Mouse (Mus musculus) right cerebral cortex, adult 2 months (tissue): ENCODE measurements around the gene Kif6.

Experiments
- DNase-seq, 2 experiments: peaks; one replicate each; pipeline ENCODE4 v3.0.0; 2021 to 2022; ENCODE audit warnings: low spot score in 2 of 2

The Kif6 gene

DNA sequence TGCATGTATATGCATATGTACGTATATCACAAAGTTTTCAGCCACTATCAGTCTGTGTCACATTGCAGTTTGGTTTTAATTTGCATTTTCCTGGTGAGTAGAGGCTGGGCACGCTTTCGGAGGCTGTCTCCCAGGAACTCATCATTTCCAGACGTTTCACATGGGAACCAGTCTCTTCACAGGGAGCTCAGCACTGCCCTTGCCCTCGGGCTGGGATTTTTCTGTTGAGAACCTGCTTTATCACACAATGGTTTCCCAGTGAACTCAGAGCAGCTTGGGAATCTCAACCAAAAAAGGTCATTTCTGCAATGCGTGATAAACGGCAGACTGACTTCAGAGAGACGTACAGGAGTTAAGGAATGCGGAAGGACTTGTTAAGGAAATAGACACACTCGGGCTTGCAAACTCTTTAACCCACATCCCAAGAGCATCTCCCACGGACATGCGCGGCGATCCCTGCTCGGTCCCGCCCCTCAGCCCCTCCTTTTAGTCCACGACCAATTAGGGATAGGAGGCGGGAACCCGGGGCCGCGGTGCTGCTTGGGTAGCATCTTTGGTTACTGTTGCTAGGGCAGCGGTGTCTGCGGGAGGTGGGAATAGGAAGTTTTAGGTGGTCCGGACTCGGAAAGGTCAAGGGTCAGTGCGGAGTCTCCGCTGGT lies at the start of gene Kif6:
TSS of gene Kif6 (plus strand) at position 560 of the 659 bp plus-strand sequence.
- DNase-seq = peak; percentile 86 to 87

DNA sequence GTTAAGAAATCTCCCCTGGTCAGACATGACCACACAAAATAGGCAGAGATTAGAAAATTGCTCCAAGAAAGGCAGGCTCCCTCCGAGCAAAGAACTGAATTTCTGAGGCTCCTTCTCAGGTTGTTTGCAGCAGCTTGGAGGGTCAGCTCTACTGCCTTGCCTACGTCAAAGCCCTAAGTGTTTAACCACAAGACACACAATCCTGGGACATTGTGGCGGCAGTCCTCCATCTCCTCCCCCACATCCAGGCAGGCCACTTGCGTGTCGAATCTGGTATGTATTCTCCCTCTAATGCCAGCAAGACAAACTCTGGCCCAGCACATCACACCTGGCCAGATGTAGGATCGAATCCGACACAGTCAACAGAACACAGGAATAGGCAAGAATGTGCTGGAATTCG lies 46.2 kb upstream of the Kif6 start:
- DNase-seq = no peak

GRCm38 (mm10) chr17:49577321-49577720 lies 37.6 kb upstream of the Kif6 start:
- DNase-seq = no peak

GRCm38 (mm10) chr17:49582471-49582870 lies 32.5 kb upstream of the Kif6 start:
- no peak for DNase-seq

GRCm38 (mm10) chr17:49590051-49590450 lies 24.9 kb upstream of the Kif6 start:
- DNase-seq = no peak

- no peak for DNase-seq
Observed at GRCm38 (mm10) chr17:49605397-49605796, 9.5 kb upstream of the Kif6 start.

DNA sequence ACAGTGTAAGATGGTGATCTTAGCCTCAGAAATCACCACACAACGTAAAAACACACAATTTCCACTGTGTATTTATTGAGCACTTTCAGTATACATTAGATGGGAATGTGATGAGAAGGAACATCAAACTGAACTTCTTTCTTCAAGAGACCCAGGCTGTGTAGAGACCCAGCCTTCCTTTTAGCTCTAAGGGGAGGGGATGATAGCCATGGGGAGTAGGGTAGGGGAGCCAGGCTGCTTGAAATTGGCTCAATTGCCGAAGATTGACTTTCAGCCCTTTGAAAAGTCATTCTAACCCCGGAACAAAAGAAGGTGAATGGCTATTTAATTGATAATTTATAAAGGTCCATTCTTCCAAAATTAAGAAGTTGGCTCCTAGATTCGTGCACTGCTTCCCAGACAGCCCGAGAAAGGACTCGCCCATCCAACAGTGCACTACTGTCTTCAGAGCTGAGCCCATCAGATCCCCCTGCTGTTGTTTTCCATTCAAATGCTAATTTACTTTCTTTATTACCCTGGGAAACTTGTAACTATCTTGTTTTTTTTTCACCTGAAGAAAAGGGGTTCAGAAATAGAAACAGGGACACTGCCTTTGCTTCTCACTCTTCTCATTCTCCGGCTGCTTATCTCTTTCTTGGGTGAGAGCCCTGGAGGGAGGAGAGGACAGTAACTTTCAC lies 7.4 kb upstream of the Kif6 start:
- no peak for DNase-seq

- DNase-seq = no peak
Observed at GRCm38 (mm10) chr17:49610296-49610695, 4.6 kb upstream of the Kif6 start.

DNA sequence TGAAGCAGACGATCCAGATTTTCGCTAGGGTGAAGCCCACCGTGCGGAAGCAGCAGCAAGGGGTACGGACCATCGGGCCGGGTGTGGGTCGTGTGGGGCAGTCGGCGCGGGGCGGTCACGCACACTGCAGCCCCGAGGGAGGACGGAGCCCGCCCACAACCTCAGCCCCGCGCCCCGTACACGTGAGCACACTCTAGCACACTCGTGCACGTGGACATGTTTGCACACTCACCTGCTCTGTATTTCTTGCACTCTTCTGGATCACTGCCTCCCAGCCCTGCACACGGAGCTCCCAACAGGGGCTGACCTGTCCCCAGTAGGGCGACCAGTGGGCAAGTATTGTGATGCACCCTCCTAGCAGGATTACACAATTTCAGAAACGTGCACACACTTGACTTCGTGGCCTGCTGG lies 310 bp downstream of the Kif6 start:
- DNase-seq = no peak

GRCm38 (mm10) chr17:49624572-49624971 lies 9.6 kb downstream of the Kif6 start:
- no peak for DNase-seq

GRCm38 (mm10) chr17:49627011-49627794 lies 12.3 kb downstream of the Kif6 start:
- peak in 1 of 2 experiments; percentile 9 for DNase-seq

DNA sequence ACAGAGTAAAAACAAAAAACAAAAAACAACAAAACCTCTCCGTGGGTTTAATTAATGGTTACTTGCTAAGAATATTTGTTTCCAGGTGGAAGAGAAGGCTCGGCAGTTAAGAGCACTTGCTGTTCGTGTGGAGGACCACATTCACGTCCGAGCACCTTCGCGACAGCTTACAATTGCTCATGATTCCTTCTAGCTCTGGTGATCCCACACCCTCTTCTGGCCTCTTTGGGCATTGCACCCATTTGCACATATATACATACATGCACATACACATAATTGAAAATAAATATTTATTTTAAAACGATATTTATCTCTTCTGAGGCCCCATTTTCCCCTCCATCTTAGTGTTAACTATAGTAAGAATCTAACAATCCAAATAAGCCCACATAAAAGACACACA lies 13.9 kb downstream of the Kif6 start:
- DNase-seq = no peak

DNA sequence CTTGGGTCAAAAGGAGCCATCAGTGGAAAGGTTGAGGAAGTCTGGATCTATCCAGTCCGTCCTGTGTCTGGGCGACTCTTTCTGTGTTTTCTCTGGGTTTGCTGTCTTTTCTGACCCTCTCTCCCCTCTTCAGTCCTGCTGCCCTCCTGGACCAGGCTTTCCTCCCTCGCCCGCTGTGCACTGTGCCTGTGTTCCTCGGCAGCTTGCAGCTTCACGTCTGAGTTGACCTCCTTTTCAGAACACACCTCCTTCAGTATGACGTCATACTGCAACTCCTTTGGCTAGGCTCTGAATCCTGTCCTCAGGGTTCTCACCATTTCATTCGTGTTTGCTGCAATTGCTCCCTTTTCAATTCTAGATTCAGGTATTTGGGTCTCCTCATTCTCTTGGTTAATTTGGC lies 18.1 kb downstream of the Kif6 start:
- no peak for DNase-seq

DNA sequence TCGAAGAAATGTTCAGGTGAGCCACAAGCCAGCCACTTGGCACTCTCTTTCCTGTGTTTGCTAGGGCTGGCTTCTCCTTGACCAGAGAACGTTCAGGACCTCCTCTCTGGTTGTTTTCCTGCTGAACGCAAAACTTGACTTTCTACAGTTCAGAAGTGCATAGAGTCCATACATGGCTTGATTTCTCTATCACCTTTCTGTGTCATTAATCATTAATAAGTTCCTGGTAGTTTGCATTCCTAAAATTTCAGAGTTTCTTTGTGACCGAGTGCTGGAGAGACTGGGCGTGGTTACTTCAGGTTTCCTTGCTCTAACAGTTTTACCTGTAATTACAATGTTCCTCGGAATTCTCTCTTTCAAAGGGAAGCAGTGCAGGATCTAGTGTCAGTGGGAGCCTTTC lies 27.0 kb downstream of the Kif6 start:
- no peak for DNase-seq

DNA sequence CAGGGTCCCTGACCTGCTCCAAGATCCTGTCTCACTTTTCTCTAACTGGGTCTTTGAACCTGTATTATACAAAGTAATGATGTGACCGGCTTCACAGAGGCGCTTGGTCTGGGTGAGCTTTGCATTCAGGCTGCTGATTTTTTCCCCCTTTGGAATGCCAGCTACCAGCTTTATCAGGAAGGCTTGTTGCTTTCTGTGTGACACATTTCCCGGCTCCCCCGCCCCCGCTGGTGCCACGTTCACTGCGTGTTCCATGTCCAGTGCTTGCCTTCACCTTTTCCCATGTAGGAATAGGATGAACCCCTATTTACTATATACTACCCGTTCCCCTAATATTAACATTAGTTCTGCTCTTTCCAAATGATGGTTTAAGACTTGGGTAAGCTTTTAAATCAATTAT lies 27.4 kb downstream of the Kif6 start:
- no peak for DNase-seq

DNA sequence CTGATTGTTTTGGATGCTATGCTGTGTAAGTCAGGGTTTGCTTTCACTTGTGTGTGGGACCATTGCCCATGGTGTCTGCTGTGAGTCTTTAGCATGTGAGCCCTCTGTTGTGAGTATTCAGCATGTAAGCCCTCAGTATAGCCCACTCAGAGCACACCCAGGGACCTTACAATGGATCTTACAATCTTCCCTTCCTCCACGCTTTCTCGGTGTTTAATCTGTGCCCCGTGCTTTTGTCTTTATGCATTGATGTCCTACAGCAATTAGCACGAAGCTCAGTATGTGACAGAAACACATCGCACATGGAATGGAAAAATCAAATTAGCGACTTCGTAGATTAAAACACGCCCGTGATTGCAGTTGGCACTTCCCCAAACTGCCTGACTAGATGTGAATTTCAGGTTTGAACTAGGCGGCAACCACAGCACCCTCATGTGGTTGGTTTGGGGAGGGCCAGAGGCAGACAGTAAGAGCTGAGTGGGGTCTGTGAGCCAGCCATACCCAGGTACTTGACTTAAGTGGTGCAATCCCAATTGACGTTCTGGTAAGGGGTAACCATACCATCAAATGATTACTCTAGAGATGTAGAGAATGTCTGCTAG lies 28.1 kb downstream of the Kif6 start:
- DNase-seq = peak; percentile 46

DNA sequence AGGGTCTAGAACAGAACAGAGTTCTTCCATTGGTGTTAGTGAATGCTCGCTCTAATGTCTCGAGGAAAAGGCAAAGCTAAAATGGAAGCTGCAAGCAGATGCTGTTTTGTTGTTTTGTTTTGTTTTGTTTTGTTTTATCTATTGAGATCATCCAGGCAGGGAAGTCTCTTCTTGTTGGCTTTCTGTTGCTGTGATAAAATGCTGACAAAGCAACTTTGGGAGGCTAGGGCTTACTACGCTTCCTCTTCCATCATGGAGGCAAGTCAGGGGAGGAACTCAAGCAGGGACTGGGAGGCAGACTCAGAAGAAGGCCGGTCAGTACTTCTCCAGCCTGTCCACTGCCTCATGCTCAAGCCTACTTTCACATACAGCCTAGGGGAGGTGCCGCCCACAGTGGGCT lies 31.3 kb downstream of the Kif6 start:
- DNase-seq = no peak

GRCm38 (mm10) chr17:49648970-49649369 lies 34.0 kb downstream of the Kif6 start:
- DNase-seq = no peak

- DNase-seq = no peak
Observed at GRCm38 (mm10) chr17:49649394-49649793, 34.5 kb downstream of the Kif6 start.

DNA sequence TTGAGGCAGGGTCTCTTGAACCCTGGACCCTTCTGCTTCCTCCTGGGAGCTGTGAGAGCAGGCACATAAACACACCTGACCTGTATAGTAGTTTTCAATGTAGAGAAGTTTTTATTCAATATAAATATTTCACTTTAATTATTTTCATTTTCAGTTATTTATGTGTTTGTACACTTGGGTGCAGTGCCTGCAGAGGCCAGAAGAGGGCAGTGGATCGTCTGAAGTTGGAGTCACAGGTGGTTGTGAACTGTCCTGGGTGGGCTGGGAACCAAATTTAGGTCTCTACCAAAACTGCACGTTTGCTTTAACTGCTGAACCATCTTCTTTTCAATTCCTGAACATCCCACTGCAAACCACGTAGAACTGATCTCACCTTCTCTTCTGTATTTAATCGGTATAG lies 35.4 kb downstream of the Kif6 start:
- DNase-seq = no peak

- no peak for DNase-seq
Observed at GRCm38 (mm10) chr17:49652357-49652756, 37.4 kb downstream of the Kif6 start.

DNA sequence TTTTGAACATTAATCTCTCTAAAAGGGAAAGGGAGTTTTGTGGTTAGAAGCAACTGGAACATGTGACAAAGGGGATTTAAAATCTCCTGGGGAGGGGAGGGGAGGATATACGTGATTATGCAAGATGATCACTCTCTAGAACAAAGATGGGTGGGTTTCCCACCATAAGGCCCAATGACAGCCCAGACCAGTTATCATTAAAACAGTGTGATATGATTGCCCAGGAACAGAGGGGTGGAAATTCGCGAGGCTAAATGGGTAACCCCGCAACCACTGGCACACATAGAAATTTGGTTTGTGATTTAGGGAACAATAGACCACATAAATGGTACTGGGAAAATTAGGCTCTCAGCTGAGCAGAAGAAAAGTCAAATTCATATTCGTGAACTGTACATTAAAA lies 37.9 kb downstream of the Kif6 start:
- no peak for DNase-seq
